Mouse (Mus musculus): ENCODE data around the gene Zdhhc22. TPM values are rescaled to one million over a fixed set of nuclear protein-coding genes. Genes with fewer than 3 reads are reported as not detected.

Gene Zdhhc22
- total RNA-seq (2012; rRNA removed) (not detected in 2 replicates), polyA plus RNA-seq (2012; ENCODE audit: insufficient read depth in 1 of 2, insufficient read length in 2 of 2, low read depth in 1 of 2, low replicate concordance in 2 of 2, missing spikeins in 1 of 2) (under 1 TPM in 1 of 2 experiments, not detected in 1; 0.10 TPM)

GRCm38 (mm10) chr12:86989890-86990754 is at the start of gene Zdhhc22:
Zdhhc22 (minus strand) TSS chr12:86990430.
- Histone ChIP-seq H3K79me2 (ENCODE audit: control insufficient read depth, insufficient read depth, low read length, poor library complexity) (no peaks in the 10 kb centered on the region), H3K4me3 (ENCODE audit: control insufficient read depth in 1 of 2, insufficient read depth in 1 of 2, low read depth in 2 of 2, low read length in 2 of 2) (no peak within 1 kb of the TSS), H3K36me3 (ENCODE audit: control insufficient read depth in 1 of 2, insufficient read depth in 2 of 2, low read length in 2 of 2) (no peaks in the 10 kb centered on the region), H3K4me1 (ENCODE audit: control insufficient read depth in 1 of 2, insufficient read depth in 2 of 2, low read length in 2 of 2) (no peaks in the 10 kb centered on the region), H3K9ac (ENCODE audit: control insufficient read depth, low read depth, low read length, poor library complexity, severe bottlenecking) (no peak within 1 kb of the TSS), H3K27ac (ENCODE audit: control insufficient read depth, low read depth, low read length) (no peak within 1 kb of the TSS), H3K27me3 (ENCODE audit: control insufficient read depth in 1 of 2, insufficient read depth in 2 of 2, low read length in 2 of 2) (no peaks in the 10 kb centered on the region; a peak in 1 of 4 replicates), H3K9me3 (replicated peaks; ENCODE audit: insufficient read depth, low read length) (no peaks in the 10 kb centered on the region)
- no peak for DNase-seq (ENCODE audit: low read depth, low spot score)
- TF ChIP-seq MYC (IDR thresholded peaks at IDR 0.05; ENCODE audit: low read depth, low read length) (no peak), NRF1 (IDR thresholded peaks at IDR 0.05; ENCODE audit: insufficient read depth, low read depth, low read length, poor library complexity, severe bottlenecking) (no peak), MEF2A (IDR thresholded peaks at IDR 0.05; ENCODE audit: extremely low read depth, insufficient replicate concordance, low read depth, low read length, poor library complexity, severe bottlenecking) (no peak), TAL1 (IDR thresholded peaks at IDR 0.05; ENCODE audit: low read length) (no peak), ZNF384 (IDR thresholded peaks at IDR 0.05; ENCODE audit: low read depth, low read length) (no peak), HCFC1 (IDR thresholded peaks at IDR 0.05; ENCODE audit: low read depth, low read length) (no peak), ELF1 (IDR thresholded peaks at IDR 0.05; ENCODE audit: low read depth, low read length) (no peak), POLR2AphosphoS5 (IDR thresholded peaks at IDR 0.05; ENCODE audit: borderline replicate concordance, low read depth, low read length) (no peak)

GRCm38 (mm10) chr12:87036631-87037030 is 46.4 kb upstream of the Zdhhc22 start:
- Histone ChIP-seq H3K36me3 (ENCODE audit: control insufficient read depth in 1 of 2, insufficient read depth in 2 of 2, low read length in 2 of 2) (no peaks in the 10 kb centered on the region), H3K4me3 (ENCODE audit: control insufficient read depth in 1 of 2, insufficient read depth in 1 of 2, low read depth in 2 of 2, low read length in 2 of 2) (no peak overlapping the region), H3K79me2 (ENCODE audit: control insufficient read depth, insufficient read depth, low read length, poor library complexity) (no peaks in the 10 kb centered on the region), H3K27ac (ENCODE audit: control insufficient read depth, low read depth, low read length) (no peak overlapping the region), H3K27me3 (ENCODE audit: control insufficient read depth in 1 of 2, insufficient read depth in 2 of 2, low read length in 2 of 2) (no peaks in the 10 kb centered on the region), H3K4me1 (ENCODE audit: control insufficient read depth in 1 of 2, insufficient read depth in 2 of 2, low read length in 2 of 2) (no peaks in the 10 kb centered on the region), H3K9ac (ENCODE audit: control insufficient read depth, low read depth, low read length, poor library complexity, severe bottlenecking) (no peak overlapping the region), H3K9me3 (replicated peaks; ENCODE audit: insufficient read depth, low read length) (no peaks in the 10 kb centered on the region)
- DNase-seq (ENCODE audit: low read depth, low spot score): no peak
- TF ChIP-seq HCFC1 (IDR thresholded peaks at IDR 0.05; ENCODE audit: low read depth, low read length): no peak
- no peak for TF ChIP-seq EP300 (IDR thresholded peaks at IDR 0.05; ENCODE audit: low read depth in 1 of 2, low read length in 2 of 2)
- no peak for TF ChIP-seq MAZ (IDR thresholded peaks at IDR 0.05; ENCODE audit: low read depth, low read length)
- no peak for TF ChIP-seq GATA1 (IDR thresholded peaks at IDR 0.05; ENCODE audit: low read depth, low read length)
- TF ChIP-seq CTCF (IDR thresholded peaks at IDR 0.05 in 2 of 3, conservative IDR thresholded peaks at IDR 0.05 in 1 of 3; ENCODE audit: control insufficient read depth in 1 of 3, insufficient read depth in 1 of 3, low read depth in 2 of 3, low read length in 3 of 3, poor library complexity in 1 of 3, severe bottlenecking in 1 of 3): no peak
- TF ChIP-seq RCOR1 (IDR thresholded peaks at IDR 0.05; ENCODE audit: low read depth, low read length): no peak
- TF ChIP-seq ELF1 (IDR thresholded peaks at IDR 0.05; ENCODE audit: low read depth, low read length): no peak
- no peak for TF ChIP-seq MYB (IDR thresholded peaks at IDR 0.05; ENCODE audit: low read depth, low read length)
- TF ChIP-seq TCF12 (IDR thresholded peaks at IDR 0.05; ENCODE audit: low read depth, low read length): no peak
- no peak for TF ChIP-seq KAT2A (conservative IDR thresholded peaks at IDR 0.05; ENCODE audit: low read depth, low read length)
- no peak for TF ChIP-seq ETS1 (IDR thresholded peaks at IDR 0.05; ENCODE audit: low read depth, low read length)
- no peak for TF ChIP-seq POLR2AphosphoS2 (IDR thresholded peaks at IDR 0.05; ENCODE audit: low read length)
- TF ChIP-seq CHD2 (IDR thresholded peaks at IDR 0.05; ENCODE audit: low read length): no peak
